Mouse (Mus musculus): Measurements from ENCODE around the gene Tulp1.

DNA sequence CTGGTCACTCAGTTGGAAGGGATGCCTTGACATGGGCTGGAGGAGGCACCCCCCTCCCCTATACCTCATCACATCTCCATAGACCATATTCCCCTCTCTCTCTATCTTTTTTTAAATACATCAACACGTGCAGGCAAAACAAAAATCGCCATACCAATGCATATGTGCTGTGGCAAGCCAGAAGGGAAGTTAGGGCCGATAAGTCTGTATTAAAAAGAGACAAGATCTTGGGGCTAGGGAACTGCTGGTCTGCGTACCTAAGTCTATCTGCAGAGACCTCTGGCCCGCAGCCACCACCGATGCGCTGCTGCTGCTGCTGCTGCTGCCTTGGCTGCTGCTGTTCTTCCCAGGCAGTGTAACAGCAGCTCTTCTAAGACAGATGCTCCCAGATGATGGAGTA, 30.0 kb upstream of the Tulp1 start:
- TF ChIP-seq POLR2A (IDR thresholded peaks at IDR 0.05; ENCODE audit: borderline replicate concordance, low read depth, low read length): no peak
- TF ChIP-seq CTCF (IDR thresholded peaks at IDR 0.05; ENCODE audit: low read depth, low read length): no peak

Measured in bone marrow macrophage, adult 2 months (primary cell).